In the genomic region with DNA sequence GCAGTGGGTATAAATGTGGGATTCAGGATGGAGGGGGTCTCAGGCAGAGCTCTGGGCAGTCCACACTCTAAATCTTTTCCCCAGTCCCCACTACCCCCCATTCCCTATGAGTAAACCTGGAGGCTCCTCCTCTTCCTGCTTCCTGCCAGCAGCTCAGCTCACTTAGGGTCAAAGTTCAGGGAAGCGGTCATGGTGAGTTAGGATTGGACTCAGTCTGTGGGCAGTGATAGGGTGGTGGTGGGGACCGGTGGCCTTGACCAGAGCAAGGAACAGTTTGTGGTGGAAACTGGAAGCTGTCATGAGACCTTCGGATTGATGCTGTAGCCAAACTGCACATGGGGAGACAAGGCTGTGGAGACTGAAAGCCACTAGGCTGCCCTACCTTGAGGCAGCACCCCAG, we compare ENCODE assay signal across 36 mouse cellular contexts. TPM values are rescaled to one million over a fixed set of nuclear protein-coding genes. Genes with fewer than 3 reads are reported as not detected.
A peak's percentile ranks its signal among the peaks of the same experiment; 100 is the strongest.
DNase-seq lines count a peak whose midpoint lies in the region; ATAC-seq and TF ChIP-seq lines count a peak whose summit lies in the region.
"Had no signal": no experiment of that assay in that cellular context is flagged by ENCODE, and none has a peak within 500 bp of the region (broad histone marks: within the 10 kb centered on the region; RNA-seq: fewer than 3 reads in every experiment).

No protein-coding gene starts in this region.

- 86% methylated on average over 3 of the region's 3 CpGs for WGBS in hindbrain, postnatal 0 days
- 80% methylated on average over 3 of the region's 3 CpGs for WGBS in hindbrain, embryonic 11.5 days
- WGBS in lung, postnatal 0 days, result 86% methylated on average over 3 of the region's 3 CpGs
- 55% methylated on average over 3 of the region's 3 CpGs for WGBS in liver, embryonic 16.5 days (ENCODE audit: insufficient replicate concordance)

- no peak for TF ChIP-seq EP300 in lung, postnatal 0 days (IDR thresholded peaks at IDR 0.05)

- no peak overlapping the region for H3K4me2 ChIP-seq in hindbrain, postnatal 0 days (ENCODE audit: low read depth, low read length)
- no peak overlapping the region for H3K4me2 ChIP-seq in hindbrain, embryonic 11.5 days (replicated peaks; ENCODE audit: low read depth, low read length)
- H3K4me2 ChIP-seq in lung, postnatal 0 days (replicated peaks; ENCODE audit: low read depth, low read length), result no peak overlapping the region
- H3K4me2 ChIP-seq in liver, embryonic 16.5 days (ENCODE audit: low read depth, low read length), result no peak overlapping the region
- H3K4me2 ChIP-seq: embryonic facial prominence, embryonic 15.5 days; forebrain, embryonic 15.5 days; heart, embryonic 12.5 days; hindbrain, embryonic 14.5 days; lung, embryonic 14.5 days; midbrain, embryonic 12.5 days had no signal

- no peaks in the 10 kb centered on the region for H3K27me3 ChIP-seq in hindbrain, postnatal 0 days (ENCODE audit: insufficient read depth, low read length)
- no peaks in the 10 kb centered on the region for H3K27me3 ChIP-seq in hindbrain, embryonic 11.5 days (ENCODE audit: control insufficient read depth, insufficient read depth, low read length)
- no peaks in the 10 kb centered on the region for H3K27me3 ChIP-seq in lung, postnatal 0 days (replicated peaks; ENCODE audit: insufficient read depth, low read length)
- no peaks in the 10 kb centered on the region for H3K27me3 ChIP-seq in liver, embryonic 16.5 days (ENCODE audit: control insufficient read depth, insufficient read depth, low read depth, low read length)
- H3K27me3 ChIP-seq: embryonic facial prominence, embryonic 15.5 days; forebrain, embryonic 15.5 days; midbrain, embryonic 12.5 days had no signal

- no peaks in the 10 kb centered on the region for H3K9me3 ChIP-seq in hindbrain, postnatal 0 days (ENCODE audit: low read length)
- no peaks in the 10 kb centered on the region for H3K9me3 ChIP-seq in hindbrain, embryonic 11.5 days (ENCODE audit: control insufficient read depth, low read length)
- no peaks in the 10 kb centered on the region for H3K9me3 ChIP-seq in lung, postnatal 0 days (ENCODE audit: low read length)
- H3K9me3 ChIP-seq in liver, embryonic 16.5 days (replicated peaks; ENCODE audit: control insufficient read depth, low read length), result no peaks in the 10 kb centered on the region
- H3K9me3 ChIP-seq: embryonic facial prominence, embryonic 10.5 days; embryonic facial prominence, embryonic 15.5 days; forebrain, embryonic 15.5 days; heart, embryonic 12.5 days; megakaryocyte, embryonic 14.5 days; midbrain, embryonic 12.5 days had no signal

- no peak overlapping the region for H3K4me3 ChIP-seq in hindbrain, postnatal 0 days (ENCODE audit: low read length)
- no peak overlapping the region for H3K4me3 ChIP-seq in hindbrain, embryonic 11.5 days (ENCODE audit: low read depth, low read length)
- no peak overlapping the region for H3K4me3 ChIP-seq in lung, postnatal 0 days (ENCODE audit: low read depth, low read length)
- no peak overlapping the region for H3K4me3 ChIP-seq in liver, embryonic 16.5 days (ENCODE audit: low read depth, low read length)
- H3K4me3 ChIP-seq: embryonic facial prominence, embryonic 10.5 days; embryonic facial prominence, embryonic 15.5 days; forebrain, embryonic 15.5 days; heart, adult 2 months; heart, embryonic 12.5 days; megakaryocyte, embryonic 14.5 days; midbrain, embryonic 12.5 days had no signal

- H3K27ac ChIP-seq in hindbrain, postnatal 0 days, result no peak overlapping the region
- no peak overlapping the region for H3K27ac ChIP-seq in hindbrain, embryonic 11.5 days (ENCODE audit: low read depth, low read length)
- no peak overlapping the region for H3K27ac ChIP-seq in lung, postnatal 0 days (ENCODE audit: low read length)
- no peak overlapping the region for H3K27ac ChIP-seq in liver, embryonic 16.5 days (ENCODE audit: low read length)
- H3K27ac ChIP-seq: embryonic facial prominence, embryonic 10.5 days; embryonic facial prominence, embryonic 15.5 days; forebrain, embryonic 15.5 days; heart, adult 2 months; hindbrain, embryonic 14.5 days; midbrain, embryonic 12.5 days had no signal

- H3K9ac ChIP-seq in hindbrain, postnatal 0 days (replicated peaks; ENCODE audit: low read length), result no peak overlapping the region
- no peak overlapping the region for H3K9ac ChIP-seq in hindbrain, embryonic 11.5 days (ENCODE audit: low read depth, low read length)
- H3K9ac ChIP-seq in lung, postnatal 0 days (replicated peaks; ENCODE audit: low read depth), result no peak overlapping the region
- no peak overlapping the region for H3K9ac ChIP-seq in liver, embryonic 16.5 days (ENCODE audit: low read depth, low read length)
- H3K9ac ChIP-seq: embryonic facial prominence, embryonic 15.5 days; forebrain, embryonic 15.5 days; heart, embryonic 12.5 days; hindbrain, embryonic 14.5 days; lung, embryonic 14.5 days; midbrain, embryonic 12.5 days had no signal

- no peaks in the 10 kb centered on the region for H3K36me3 ChIP-seq in hindbrain, postnatal 0 days (ENCODE audit: insufficient read depth, low read length)
- no peaks in the 10 kb centered on the region for H3K36me3 ChIP-seq in hindbrain, embryonic 11.5 days (ENCODE audit: control insufficient read depth, insufficient read depth, low read length)
- H3K36me3 ChIP-seq in lung, postnatal 0 days (ENCODE audit: insufficient read depth, low read length), result no peaks in the 10 kb centered on the region
- H3K36me3 ChIP-seq in liver, embryonic 16.5 days (ENCODE audit: control insufficient read depth, insufficient read depth), result no peaks in the 10 kb centered on the region
- H3K36me3 ChIP-seq: embryonic facial prominence, embryonic 10.5 days; embryonic facial prominence, embryonic 15.5 days; forebrain, embryonic 15.5 days; midbrain, embryonic 12.5 days had no signal

- TF ChIP-seq CTCF in hindbrain, postnatal 0 days (IDR thresholded peaks at IDR 0.05; ENCODE audit: low read depth), result no peak
- no peak for TF ChIP-seq CTCF in lung, postnatal 0 days (IDR thresholded peaks at IDR 0.05)

- DNase-seq in hindbrain, postnatal 0 days (ENCODE audit: low spot score), result no peak
- no peak for DNase-seq in hindbrain, embryonic 11.5 days (ENCODE audit: low spot score)
- no peak for DNase-seq in lung, postnatal 0 days (ENCODE audit: low spot score)
- no peak for DNase-seq in lung, postnatal 25 days (ENCODE audit: low spot score)
- DNase-seq: adrenal gland, adult 2 months; adrenal gland, postnatal 36 days; cerebellum, adult 18-20 months; cerebellum, postnatal 10 days; heart, adult 2 months; heart, postnatal 4 days; kidney, adult 11 months; layer of hippocampus, postnatal 36 days; left cerebral cortex, postnatal 4 days; lung, embryonic 14.5 days; lung, postnatal 4 days; right cerebral cortex, postnatal 25 days; thymus, adult 2 months; thymus, postnatal 36 days had no signal

- no peaks in the 10 kb centered on the region for H3K4me1 ChIP-seq in hindbrain, postnatal 0 days (ENCODE audit: insufficient read depth, low read length)
- no peaks in the 10 kb centered on the region for H3K4me1 ChIP-seq in hindbrain, embryonic 11.5 days (replicated peaks; ENCODE audit: control insufficient read depth, insufficient read depth, low read length)
- no peaks in the 10 kb centered on the region for H3K4me1 ChIP-seq in lung, postnatal 0 days (ENCODE audit: insufficient read depth, low read depth, low read length)
- no peaks in the 10 kb centered on the region for H3K4me1 ChIP-seq in liver, embryonic 16.5 days (ENCODE audit: control insufficient read depth, low read depth, low read length)
- H3K4me1 ChIP-seq: embryonic facial prominence, embryonic 15.5 days; forebrain, embryonic 15.5 days; heart, embryonic 12.5 days; midbrain, embryonic 12.5 days had no signal

- peak; percentile 46; the same call in 1 of the 2 replicates for ATAC-seq in hindbrain, postnatal 0 days
- no peak for ATAC-seq in hindbrain, embryonic 11.5 days (ENCODE audit: low FRiP score)
- ATAC-seq in lung, postnatal 0 days, result peak; percentile 13
- ATAC-seq in liver, embryonic 16.5 days (ENCODE audit: low read depth), result 0 out of 2 replicates have a peak, but pooled peaks have one; percentile 30
- no peak for ATAC-seq in activated CD4-positive, CD25-positive, alpha-beta regulatory T cell, adult 4 months
- no peak for ATAC-seq in monocyte, adult 5-6 weeks (replicated peaks; ENCODE audit: insufficient number of reproducible peaks, low FRiP score, low TSS enrichment, poor library complexity, severe bottlenecking)
- ATAC-seq: forebrain, embryonic 15.5 days; inflammation-experienced regulatory T-cells, adult 6 months had no signal

RNA-seq across cellular contexts. Expression of gene Flt4, which starts 15.1 kb away (rescaled TPM):
- 2.5 and 3.7 TPM in 2 replicates for total RNA-seq in hindbrain, postnatal 0 days (2014; rRNA removed)
- polyA plus RNA-seq in hindbrain, postnatal 0 days (2015; fragmentation: Nextera tagmentation; extraction: Ambion mirVana), result 1.2 TPM in 2 replicates
- polyA plus RNA-seq in hindbrain, embryonic 11.5 days (2014; fragmentation: Nextera tagmentation; extraction: Ambion mirVana), result 3.0 and 3.1 TPM in 2 replicates
- polyA plus RNA-seq in lung, postnatal 0 days (2015; fragmentation: Nextera tagmentation; extraction: Ambion mirVana), result 9.7 and 9.8 TPM in 2 replicates
- 3.2 and 3.9 TPM in 2 replicates for polyA plus RNA-seq in liver, embryonic 16.5 days (2015; fragmentation: Nextera tagmentation; extraction: Ambion mirVana)
- polyA plus RNA-seq in activated CD4-positive, CD25-positive, alpha-beta regulatory T cell, adult 4 months (2017; shearing (Covaris generic)), result not detected
- 0.48 TPM in 1 of 3 replicates, not detected in the others for total RNA-seq in monocyte, adult 5-6 weeks (2017)
- polyA plus RNA-seq: inflammation-experienced regulatory T-cells, adult 6 months had no signal

RNA-seq across cellular contexts. Expression of gene Scgb3a1, which starts 39.3 kb away (rescaled TPM):
- not detected in 2 replicates for total RNA-seq in hindbrain, postnatal 0 days (2014; rRNA removed)
- polyA plus RNA-seq in hindbrain, postnatal 0 days (2015; fragmentation: Nextera tagmentation; extraction: Ambion mirVana), result 0.33 and 0.55 TPM in 2 replicates
- polyA plus RNA-seq in hindbrain, embryonic 11.5 days (2014; fragmentation: Nextera tagmentation; extraction: Ambion mirVana), result not detected in 2 replicates
- 261 and 341 TPM in 2 replicates for polyA plus RNA-seq in lung, postnatal 0 days (2015; fragmentation: Nextera tagmentation; extraction: Ambion mirVana)
- not detected in 2 replicates for polyA plus RNA-seq in liver, embryonic 16.5 days (2015; fragmentation: Nextera tagmentation; extraction: Ambion mirVana)
- under 1 TPM in 1 of 2 experiments, not detected in 1; 0.97 TPM for polyA plus RNA-seq in activated CD4-positive, CD25-positive, alpha-beta regulatory T cell, adult 4 months (2017; shearing (Covaris generic))
- total RNA-seq in monocyte, adult 5-6 weeks (2017), result not detected in 3 replicates
- total RNA-seq: adrenal gland, adult 2 months; adrenal gland, postnatal 36 days; common myeloid progenitor, adult 5-6 weeks; gastrocnemius, adult 18-20 months; heart, postnatal 4 days; layer of hippocampus, postnatal 36 days; left cerebral cortex, postnatal 4 days; midbrain, postnatal 0 days had no signal
- polyA plus RNA-seq: adrenal gland, adult 2 months; brain, embryonic 14.5 days; embryonic facial prominence, embryonic 10.5 days; embryonic facial prominence, embryonic 15.5 days; forebrain, embryonic 15.5 days; hindbrain, embryonic 14.5 days; inflammation-experienced regulatory T-cells, adult 6 months; kidney, embryonic 16.5 days; limb, embryonic 14.5 days; lung, embryonic 14.5 days; midbrain, embryonic 12.5 days; neural tube, embryonic 14.5 days had no signal

Comparison
In these comparisons a context has a peak if more than half of its experiments do, and no peak if none do; other contexts are left out.
1. ATAC-seq: peak in hindbrain, postnatal 0 days (single experiment), lung, postnatal 0 days (single experiment) and liver, embryonic 16.5 days (single experiment); none in hindbrain, embryonic 11.5 days (single experiment), activated CD4-positive, CD25-positive, alpha-beta regulatory T cell, adult 4 months (single experiment) and monocyte, adult 5-6 weeks (single experiment).
2. RNA of gene Scgb3a1, which starts 39.3 kb away (polyA plus RNA-seq): 261 to 341 TPM in lung, postnatal 0 days; 0.97 TPM in activated CD4-positive, CD25-positive, alpha-beta regulatory T cell, adult 4 months, 0.33 to 0.55 TPM in hindbrain, postnatal 0 days, not detected in hindbrain, embryonic 11.5 days and not detected in liver, embryonic 16.5 days; every median in the first group is over 100 times any median in the second.